Mouse (Mus musculus) forelimb bud, embryonic 11.5 days (tissue): ENCODE data around the gene Dcaf8.
A peak's percentile ranks its signal among the peaks of the same experiment; 100 is the strongest.
"Not testable (repeated sequence)": the region's sequence is repeated elsewhere in the genome, so short reads cannot be mapped to it uniquely, and the experiment has no call there.

ENCODE experiments used
- DNase-seq: peaks from one replicate; pipeline ENCODE4 v3.0.0-alpha.2; 2012; ENCODE audit warnings: low read depth, low spot score

Gene Dcaf8

GRCm38 (mm10) chr1:172218164-172218910 lies 70.5 kb downstream of the Dcaf8 start:
- no peak for DNase-seq

DNA sequence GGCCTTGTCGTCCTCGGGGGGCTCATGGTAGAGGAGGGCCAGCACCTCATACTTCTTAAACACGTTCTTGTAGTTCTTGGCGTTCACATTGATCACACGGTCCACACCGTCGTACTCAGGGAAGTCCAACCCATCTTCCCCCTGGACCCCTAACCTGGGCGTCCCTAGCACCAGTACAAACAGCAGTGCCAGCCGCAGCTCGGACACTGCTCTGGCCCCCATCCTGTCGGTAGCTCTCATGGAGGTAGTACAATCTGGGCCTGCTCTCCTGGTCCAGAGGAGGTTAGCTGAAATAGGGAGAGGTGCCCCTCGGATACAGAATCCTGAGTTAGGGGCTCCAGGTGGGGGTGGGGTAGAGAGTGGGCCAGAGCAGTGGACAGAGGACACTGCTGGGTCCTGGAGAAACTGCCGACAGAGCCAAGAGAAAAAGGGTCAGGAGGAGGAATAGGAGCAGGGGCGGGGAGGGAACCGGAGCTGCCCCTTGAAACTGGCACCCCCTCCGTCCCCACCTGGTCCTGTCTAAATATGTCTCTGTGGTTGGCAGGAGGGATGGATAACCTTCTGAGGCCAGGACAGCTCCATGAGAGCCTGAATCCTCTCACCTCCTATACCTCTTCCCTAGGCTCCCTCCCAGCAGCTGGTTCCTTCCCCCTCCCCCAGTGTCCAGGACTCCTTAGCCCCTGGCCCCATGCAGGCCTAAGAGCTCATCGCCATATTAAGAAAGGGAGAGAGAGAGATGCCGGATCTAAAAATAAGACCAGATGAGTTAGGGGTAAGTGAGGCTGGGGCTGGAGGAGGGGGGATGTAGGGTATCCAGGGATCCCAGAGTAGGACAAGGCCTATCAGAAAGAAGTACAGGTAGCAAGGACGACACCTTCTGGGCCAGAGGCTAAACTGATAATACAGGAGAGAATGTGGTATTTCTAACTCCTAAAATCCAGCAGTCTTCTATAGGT lies 71.8 kb downstream of the Dcaf8 start, which contains the start of gene Casq1:
Gene Casq1 (minus strand): TSS at position 418 of the 956 bp plus-strand sequence.
- no peak for DNase-seq

GRCm38 (mm10) chr1:172220414-172220813 lies 72.5 kb downstream of the Dcaf8 start:
- DNase-seq, result no peak

- DNase-seq, result peak; percentile 60
Observed at GRCm38 (mm10) chr1:172221297-172222063, 73.6 kb downstream of the Dcaf8 start.

GRCm38 (mm10) chr1:172228209-172228608 lies 80.3 kb downstream of the Dcaf8 start:
- no peak for DNase-seq

- no peak for DNase-seq
Observed at GRCm38 (mm10) chr1:172229215-172229614, 81.3 kb downstream of the Dcaf8 start.

DNA sequence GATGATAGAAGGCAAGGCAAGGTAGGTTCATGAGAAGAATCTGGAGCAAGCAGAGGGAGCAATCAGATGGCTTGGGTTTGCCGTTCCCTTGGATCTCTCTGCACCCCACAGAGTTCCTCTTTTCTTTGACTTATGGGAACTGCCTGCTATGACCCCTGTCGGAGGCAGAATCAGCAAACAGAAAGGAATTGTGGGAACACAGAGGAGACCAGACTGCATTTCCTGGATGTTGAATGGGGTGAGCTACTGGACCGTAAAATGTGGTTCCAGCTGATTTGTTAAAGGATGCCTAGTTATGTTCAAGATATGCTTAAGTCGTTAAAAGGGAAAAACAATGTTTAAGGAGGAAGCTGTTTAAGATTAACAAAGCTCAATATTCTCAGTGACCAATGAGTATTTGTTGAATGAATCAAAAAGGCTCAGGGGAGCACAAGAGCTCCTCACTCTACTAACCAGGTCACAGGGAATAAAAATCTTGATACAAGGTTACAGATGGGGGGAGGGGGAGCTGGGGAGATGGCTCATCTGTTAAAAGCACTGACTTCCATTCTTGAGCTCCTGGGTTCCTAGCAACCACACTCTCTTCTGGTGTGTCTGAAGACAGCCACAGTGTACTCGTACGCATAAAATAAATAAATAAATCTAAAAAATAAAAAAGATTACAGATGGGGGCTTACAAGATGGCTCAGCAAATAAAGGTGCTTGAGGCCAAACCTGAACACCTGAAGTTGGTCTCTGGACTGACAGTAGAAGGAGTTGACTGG lies 93.2 kb downstream of the Dcaf8 start:
- no peak for DNase-seq

- no peak for DNase-seq
Observed at GRCm38 (mm10) chr1:172242401-172242800, 94.5 kb downstream of the Dcaf8 start.

GRCm38 (mm10) chr1:172243547-172244205 lies 95.8 kb downstream of the Dcaf8 start:
- no peak for DNase-seq

DNA sequence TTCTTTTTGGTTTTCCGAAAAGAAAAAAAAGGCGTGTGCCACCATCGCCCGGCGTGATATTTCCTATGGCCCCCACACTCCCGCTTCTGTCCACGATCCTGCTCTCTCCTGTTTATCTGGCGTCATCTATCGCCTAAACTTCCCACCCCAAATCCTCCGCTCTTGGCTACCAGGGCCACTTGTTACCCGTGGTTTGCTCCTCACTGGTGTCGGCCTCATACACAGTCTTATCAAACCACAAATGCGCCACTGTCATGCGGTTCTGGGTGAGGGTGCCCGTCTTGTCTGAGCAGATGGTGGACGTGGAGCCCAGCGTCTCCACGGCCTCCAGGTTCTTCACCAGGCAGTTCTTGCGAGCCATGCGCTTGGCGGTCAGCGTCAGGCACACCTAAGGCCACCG lies 96.8 kb downstream of the Dcaf8 start:
- DNase-seq, result not testable (repeated sequence)
